Mouse (Mus musculus) small intestine, adult 2 months (tissue): Measurements from ENCODE around the gene Tssc4.

Source experiments
- CTCF ChIP-seq: fragments of 200-500 bp; IDR thresholded peaks from 2 replicates; pipeline ENCODE4 v1.5.1; 2012; ENCODE audit warnings: low read depth, mild to moderate bottlenecking, control low read depth, inconsistent platforms, low read length, moderate library complexity, mixed read lengths; ENCODE audit not compliant: insufficient replicate concordance, insufficient read length; ENCODE audit errors: extremely low read depth
- POLR2A ChIP-seq: fragments of 200-500 bp; IDR thresholded peaks from 2 replicates; pipeline ENCODE4 v1.6.1; 2012; ENCODE audit warnings: low read depth, mild to moderate bottlenecking, control low read depth, inconsistent platforms, low read length, moderate library complexity

- TF ChIP-seq POLR2A (no peak), CTCF (no peak)
Observed at GRCm38 (mm10) chr7:143067469-143067868, 1.6 kb upstream of the Tssc4 start.
